Mouse (Mus musculus) spleen, postnatal 10 days (tissue): ENCODE measurements around the gene Hspa12a.
"Not testable (repeated sequence)": the region's sequence is repeated elsewhere in the genome, so short reads cannot be mapped to it uniquely, and the experiment has no call there.

ENCODE experiments used
- DNase-seq, 2 experiments: peaks; one replicate each; pipeline ENCODE4 v3.0.0; 2021 to 2022; ENCODE audit warnings: low spot score in 2 of 2

The Hspa12a gene

GRCm38 (mm10) chr19:58910941-58911368 lies 32.5 kb downstream of the Hspa12a start:
- DNase-seq, result peak in 1 of 2 experiments; percentile 26

- no peak for DNase-seq
Observed at GRCm38 (mm10) chr19:58908018-58908417, 35.4 kb downstream of the Hspa12a start.

- no peak for DNase-seq
Observed at GRCm38 (mm10) chr19:58906685-58907084, 36.8 kb downstream of the Hspa12a start.

- peak; percentile 63 to 86 for DNase-seq
Observed at GRCm38 (mm10) chr19:58903899-58904327, 39.5 kb downstream of the Hspa12a start.

- DNase-seq, result no peak
Observed at GRCm38 (mm10) chr19:58903079-58903898, 40.2 kb downstream of the Hspa12a start.

GRCm38 (mm10) chr19:58900471-58900870 lies 43.0 kb downstream of the Hspa12a start:
- not testable (repeated sequence) for DNase-seq

- DNase-seq, result no peak
Observed at GRCm38 (mm10) chr19:58896216-58896615, 47.2 kb downstream of the Hspa12a start.

- DNase-seq, result no peak
Observed at GRCm38 (mm10) chr19:58889306-58890038, 54.0 kb downstream of the Hspa12a start.

GRCm38 (mm10) chr19:58886467-58886866 lies 57.0 kb downstream of the Hspa12a start:
- no peak for DNase-seq

- no peak for DNase-seq
Observed at GRCm38 (mm10) chr19:58883451-58883850, 60.0 kb downstream of the Hspa12a start.

- no peak for DNase-seq
Observed at GRCm38 (mm10) chr19:58882336-58882735, 61.1 kb downstream of the Hspa12a start.

GRCm38 (mm10) chr19:58879330-58879957 lies 64.0 kb downstream of the Hspa12a start:
- DNase-seq, result no peak

- no peak for DNase-seq
Observed at GRCm38 (mm10) chr19:58878560-58878959, 64.9 kb downstream of the Hspa12a start.

GRCm38 (mm10) chr19:58873536-58873935 lies 69.9 kb downstream of the Hspa12a start:
- DNase-seq, result no peak

GRCm38 (mm10) chr19:58872381-58873259 lies 70.8 kb downstream of the Hspa12a start:
- no peak for DNase-seq

- no peak for DNase-seq
Observed at GRCm38 (mm10) chr19:58871878-58872277, 71.6 kb downstream of the Hspa12a start.

GRCm38 (mm10) chr19:58866651-58867050 lies 76.8 kb downstream of the Hspa12a start:
- no peak for DNase-seq

GRCm38 (mm10) chr19:58865224-58865623 lies 78.2 kb downstream of the Hspa12a start:
- peak in 1 of 2 experiments; percentile 44 for DNase-seq

- no peak for DNase-seq
Observed at GRCm38 (mm10) chr19:58864006-58864573, 79.4 kb downstream of the Hspa12a start.

- no peak for DNase-seq
Observed at GRCm38 (mm10) chr19:58861174-58861760, 82.2 kb downstream of the Hspa12a start.
